Mouse (Mus musculus) retina, adult 2 months (tissue): ENCODE measurements around the gene Hecw1.

ENCODE experiments used
- DNase-seq: peaks from one replicate; pipeline ENCODE4 v3.0.0-alpha.2; 2012; ENCODE audit warnings: low read depth, low spot score

The Hecw1 gene

DNA sequence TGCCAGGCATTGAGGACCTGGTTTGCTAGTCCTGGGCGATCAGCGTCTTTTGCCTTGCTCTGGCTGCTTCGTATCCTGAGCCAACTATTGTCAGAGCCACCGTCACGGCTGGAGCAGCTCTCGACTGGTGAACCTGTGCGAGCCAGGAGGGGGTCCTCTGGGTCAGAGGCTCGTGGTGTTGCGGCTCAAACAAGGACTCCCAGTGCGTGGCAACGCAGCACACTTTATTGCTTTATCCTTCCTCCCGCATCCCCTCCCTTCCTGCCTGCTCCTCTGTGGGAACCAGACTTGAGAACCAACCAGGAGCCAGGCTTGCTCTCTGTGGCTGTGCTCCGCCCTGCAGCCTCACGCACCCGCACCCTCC lies at the start of gene Hecw1:
Gene Hecw1 (minus strand): TSS at position 323 of the 364 bp plus-strand sequence.
- DNase-seq, result no peak

- DNase-seq, result no peak
Measured at GRCm38 (mm10) chr13:14561336-14561735, 38.3 kb upstream of the Hecw1 start.

DNA sequence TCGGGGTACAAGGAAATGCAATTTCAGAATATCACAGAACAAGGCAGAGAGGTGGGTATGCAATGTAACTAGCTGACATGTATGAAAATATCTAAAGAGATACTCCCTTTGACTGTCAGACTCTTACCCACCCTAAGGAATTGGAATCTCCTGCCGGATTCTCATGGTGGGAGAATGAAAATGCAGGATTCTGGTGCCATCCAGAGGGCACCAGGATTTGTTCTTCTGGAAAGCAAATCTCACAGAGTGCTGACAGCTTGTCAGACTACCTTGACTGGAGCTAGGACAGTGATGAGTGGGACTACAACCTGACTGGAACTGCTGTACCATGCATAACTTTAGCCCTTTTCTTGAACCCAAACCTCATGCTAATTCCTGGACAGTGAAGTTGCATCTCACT lies 29.6 kb upstream of the Hecw1 start:
- DNase-seq, result no peak

DNA sequence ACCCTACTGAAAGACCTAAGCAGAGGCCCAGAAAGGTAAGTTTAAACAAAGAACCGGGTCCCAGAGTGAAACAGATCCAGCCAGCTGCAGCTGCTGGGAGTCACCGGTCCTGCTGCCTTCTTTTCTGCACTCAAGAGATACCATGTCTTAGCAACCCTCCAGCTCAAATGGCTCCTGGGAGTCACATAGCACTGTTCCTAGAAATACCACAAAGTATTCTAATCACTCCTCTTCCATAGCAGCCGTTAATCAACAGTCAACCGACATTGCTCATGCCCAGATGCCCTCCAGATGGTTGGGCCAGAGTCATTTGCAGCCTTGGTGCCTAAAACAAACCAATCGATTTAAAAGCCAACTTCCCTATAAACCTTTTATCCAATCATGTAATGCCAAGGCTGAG lies 19.8 kb upstream of the Hecw1 start:
- no peak for DNase-seq

DNA sequence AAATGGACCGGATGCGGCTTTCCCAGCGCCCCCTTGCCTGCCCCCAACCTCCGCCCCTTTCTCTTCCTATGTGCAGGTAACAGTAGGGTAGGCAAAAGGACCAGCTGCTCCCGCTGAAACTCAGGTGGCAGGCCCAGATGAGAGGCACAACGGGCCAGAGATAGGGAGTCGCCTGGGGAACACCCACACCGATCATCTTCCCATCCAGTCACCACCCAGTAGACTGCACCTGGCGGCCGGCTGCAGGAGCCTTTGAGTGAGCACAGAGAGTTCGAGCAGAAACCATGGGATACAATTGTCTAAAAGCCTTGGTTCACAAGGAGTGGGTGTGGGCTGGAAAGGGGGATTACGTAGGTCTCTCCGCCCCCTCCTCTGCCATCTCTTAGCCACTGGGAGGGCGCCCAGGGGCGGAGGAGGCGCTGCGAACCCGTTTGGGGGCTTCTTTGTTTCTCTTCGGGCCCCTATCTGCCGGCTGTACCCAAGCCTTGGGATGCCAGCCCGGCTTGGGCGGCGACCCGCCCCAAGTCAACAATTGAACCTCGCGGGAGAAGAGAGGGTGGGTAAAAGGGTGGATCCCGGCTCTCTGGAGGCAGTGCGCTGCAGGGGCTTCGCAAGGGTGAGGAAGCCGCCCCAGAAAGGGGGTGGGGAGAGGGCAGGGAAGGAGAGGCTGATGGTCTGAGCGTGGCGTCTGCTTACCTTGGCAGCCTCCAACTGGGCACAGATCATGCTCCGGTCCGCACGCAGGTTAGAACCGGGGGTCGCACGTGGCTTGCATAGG lies 711 bp downstream of the Hecw1 start:
- no peak for DNase-seq

GRCm38 (mm10) chr13:14521746-14522127 lies 1.3 kb downstream of the Hecw1 start:
- no peak for DNase-seq

DNA sequence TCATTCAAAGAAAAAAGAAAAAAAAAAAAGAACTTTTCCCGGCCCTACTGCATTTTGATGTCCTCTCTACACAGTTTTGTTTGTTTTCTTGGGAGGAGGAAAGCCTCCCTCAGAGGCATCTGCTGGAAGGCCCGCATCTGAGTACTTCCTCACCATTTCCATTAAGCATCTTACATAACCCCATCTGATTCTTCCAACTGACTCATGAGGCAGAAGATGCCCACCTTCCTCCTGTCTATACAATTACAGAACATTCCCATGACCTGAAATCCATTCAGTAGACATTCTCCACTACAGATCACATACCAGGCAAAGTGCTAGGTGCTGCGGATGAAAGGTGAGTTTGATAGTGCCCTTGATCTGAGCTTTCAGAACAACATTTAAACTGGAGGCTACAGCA lies 3.4 kb downstream of the Hecw1 start:
- no peak for DNase-seq

DNA sequence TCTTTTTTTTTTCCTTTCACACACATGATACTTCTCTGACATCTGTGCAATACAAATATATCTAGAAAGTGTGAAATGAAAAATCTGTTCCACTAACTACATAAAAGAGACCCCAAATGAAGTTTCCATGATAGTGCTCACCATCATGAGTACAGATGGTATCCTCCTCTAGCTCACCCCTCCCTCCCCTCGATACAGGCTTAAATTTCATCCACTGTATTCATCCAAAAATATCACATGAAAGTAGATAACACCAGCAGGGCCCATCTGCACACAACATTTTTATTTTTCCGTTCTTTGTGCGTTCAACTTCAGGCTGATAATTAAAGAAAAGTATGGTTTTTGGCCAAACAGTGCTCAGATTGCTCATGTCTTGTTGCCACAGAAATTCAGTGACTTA lies 5.5 kb downstream of the Hecw1 start:
- no peak for DNase-seq

- DNase-seq, result no peak
Measured at GRCm38 (mm10) chr13:14515106-14515505, 7.9 kb downstream of the Hecw1 start.

DNA sequence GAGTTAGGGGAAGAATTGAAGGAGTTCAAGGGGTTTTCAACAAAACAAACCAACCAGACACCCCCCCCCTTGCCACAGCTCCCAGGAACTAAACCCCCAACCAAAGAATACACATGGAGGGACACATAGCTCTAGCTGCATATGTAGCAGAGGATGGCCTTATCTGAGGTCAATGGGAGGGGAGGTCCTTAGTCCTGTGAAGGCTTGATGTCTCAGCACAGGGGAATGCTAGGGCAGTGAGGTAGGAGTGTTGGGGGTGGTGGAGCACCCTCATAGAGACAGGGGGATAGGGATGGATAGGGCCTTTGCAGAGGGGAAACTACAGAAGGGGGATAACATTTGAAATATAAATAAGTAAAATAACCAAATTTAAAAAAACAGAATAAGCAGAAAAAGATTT lies 9.1 kb downstream of the Hecw1 start:
- no peak for DNase-seq

GRCm38 (mm10) chr13:14506765-14507164 lies 16.3 kb downstream of the Hecw1 start:
- DNase-seq, result no peak

DNA sequence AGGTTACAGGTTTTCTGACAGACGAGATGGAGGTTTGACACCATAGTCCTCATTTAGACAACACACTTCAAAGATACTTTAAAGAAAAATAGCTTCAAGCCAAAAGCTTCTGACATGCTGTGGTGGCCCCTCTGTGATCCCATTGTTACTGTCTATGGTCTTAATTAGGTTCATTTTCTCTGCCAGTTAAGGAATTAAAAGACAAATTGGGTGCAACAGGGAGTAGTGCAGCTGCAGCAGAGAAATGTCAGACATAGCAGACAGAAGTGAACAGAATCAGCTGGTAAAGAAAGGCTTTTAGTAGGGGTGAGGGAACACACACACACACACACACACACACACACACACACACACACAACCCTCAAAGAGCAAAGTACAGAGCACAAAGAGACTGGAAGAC lies 22.8 kb downstream of the Hecw1 start:
- DNase-seq, result no peak

- no peak for DNase-seq
Measured at GRCm38 (mm10) chr13:14498780-14499179, 24.2 kb downstream of the Hecw1 start.

DNA sequence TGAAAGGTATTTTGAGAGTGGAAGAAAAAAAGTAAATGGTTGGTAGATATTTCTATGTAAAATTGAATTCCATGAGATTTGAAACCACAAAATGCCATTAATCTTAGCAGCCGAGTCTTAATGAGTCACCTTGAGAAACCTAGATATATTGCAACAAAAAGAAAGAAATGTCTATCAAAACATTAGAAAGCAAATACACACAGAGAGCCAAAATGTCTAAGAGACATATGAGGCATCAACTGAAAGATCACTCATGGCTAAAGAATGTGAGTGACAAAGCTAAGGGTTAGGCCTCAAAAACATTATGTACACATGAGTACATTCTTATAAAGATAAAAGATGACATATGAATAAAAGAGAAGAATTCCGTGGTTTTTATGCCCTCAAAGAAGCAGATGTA lies 26.1 kb downstream of the Hecw1 start:
- no peak for DNase-seq

DNA sequence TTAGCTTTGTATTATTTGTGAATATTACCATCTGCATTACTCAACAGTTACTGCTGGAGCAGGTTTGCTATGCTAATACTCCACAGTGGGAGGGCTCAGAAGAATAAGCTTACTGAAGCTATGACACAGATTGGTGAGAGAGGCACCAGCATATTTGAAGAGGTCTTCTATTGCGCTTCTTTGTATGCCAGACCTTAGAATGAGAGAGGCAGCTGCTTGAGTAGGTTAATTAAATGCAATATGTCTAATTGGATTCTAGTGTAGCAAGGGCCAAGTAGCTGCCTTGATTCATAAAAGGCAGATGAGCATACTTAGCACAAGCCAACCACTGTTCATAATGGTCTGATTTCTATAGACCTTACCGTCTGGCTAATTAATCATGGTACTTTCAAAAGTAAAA lies 35.2 kb downstream of the Hecw1 start:
- no peak for DNase-seq

DNA sequence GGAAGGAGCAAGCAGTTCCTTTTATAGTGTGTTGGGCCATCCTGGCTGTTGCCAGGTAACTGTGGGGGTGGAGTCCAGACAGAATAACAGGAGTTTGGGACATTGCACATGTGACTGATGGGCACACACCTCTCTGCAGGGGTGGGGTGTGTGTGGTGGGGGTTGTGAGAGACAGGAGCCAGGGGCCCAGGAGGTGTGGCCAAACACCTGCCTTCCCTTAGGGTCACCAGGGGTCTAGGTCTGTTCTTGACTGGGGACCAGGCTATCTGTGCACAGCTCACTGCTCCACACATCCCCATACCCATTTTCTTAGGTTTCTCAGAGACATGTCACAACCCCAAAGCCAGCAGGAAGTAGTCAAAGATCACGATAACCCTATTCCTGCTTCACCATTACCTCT lies 51.9 kb downstream of the Hecw1 start:
- DNase-seq, result no peak

GRCm38 (mm10) chr13:14467517-14467916 lies 55.5 kb downstream of the Hecw1 start:
- no peak for DNase-seq

- DNase-seq, result no peak
Measured at GRCm38 (mm10) chr13:14461036-14461435, 62.0 kb downstream of the Hecw1 start.

GRCm38 (mm10) chr13:14457043-14457442 lies 66.0 kb downstream of the Hecw1 start:
- DNase-seq, result no peak

DNA sequence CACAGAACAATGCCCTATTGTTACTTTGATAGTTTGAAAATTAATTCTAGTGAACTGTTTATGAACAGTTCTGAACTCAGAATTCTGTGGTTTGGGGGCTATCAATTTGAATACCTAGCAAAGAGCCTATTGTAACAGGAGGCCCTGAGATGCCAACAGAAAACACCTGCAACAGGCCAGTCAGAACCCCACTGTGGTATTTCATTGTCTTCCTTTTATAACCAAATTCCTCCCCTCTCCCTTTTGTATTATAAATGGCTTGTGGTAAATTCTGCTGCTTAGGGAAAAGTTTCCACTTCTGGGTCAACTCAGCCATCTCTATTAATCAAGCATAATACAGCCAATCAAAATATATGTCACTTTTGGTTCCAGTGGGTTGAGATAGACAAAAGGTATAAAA lies 83.5 kb downstream of the Hecw1 start:
- DNase-seq, result no peak

DNA sequence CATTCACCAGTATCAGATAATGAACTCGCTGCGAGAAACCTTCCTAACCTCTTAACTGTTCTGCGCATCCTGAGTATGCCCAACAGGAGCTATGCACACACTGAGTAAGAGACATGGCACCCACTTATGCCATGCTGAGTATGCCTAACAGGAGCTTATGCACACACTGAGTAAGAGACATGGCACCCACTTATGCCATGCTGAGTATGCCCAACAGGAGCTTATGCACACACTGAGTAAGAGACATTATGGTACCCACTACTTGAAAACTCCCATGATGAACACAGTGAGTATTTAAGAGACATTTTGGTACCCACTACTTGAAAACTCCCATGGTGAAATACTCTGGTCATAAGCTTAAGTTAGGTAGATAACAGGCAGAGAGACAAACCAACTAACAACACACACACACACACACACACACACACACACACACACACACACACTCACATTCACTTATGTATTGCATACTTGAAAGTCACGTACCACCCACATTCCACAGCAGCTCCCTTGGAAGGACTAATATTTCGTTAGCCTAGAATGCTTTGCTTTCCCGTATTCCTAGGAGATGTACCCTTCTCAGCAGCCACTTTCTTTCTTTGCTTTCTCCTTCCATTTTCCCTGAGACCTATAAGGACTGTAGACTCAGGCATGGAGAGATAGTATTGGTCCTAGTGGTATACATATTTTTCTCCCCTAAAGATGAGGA lies 94.0 kb downstream of the Hecw1 start:
- no peak for DNase-seq

DNA sequence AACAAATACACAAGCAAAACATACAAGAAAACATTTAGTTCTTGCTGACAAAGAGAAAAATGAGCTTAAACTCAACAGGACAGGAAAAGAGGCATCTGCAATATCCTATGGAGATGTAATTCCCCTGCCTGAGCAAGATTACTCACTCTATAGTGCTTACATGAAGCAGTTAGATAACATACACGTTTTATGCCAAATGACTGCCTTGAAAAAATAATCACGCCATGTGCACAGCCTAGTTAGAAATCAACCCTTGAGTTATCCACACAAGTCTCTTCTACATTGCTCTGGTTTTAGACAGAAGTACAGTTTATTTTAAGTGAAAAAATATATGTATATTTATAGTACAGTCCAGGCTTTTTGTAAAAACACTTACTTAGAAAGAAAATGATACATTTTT lies 98.2 kb downstream of the Hecw1 start:
- no peak for DNase-seq

DNA sequence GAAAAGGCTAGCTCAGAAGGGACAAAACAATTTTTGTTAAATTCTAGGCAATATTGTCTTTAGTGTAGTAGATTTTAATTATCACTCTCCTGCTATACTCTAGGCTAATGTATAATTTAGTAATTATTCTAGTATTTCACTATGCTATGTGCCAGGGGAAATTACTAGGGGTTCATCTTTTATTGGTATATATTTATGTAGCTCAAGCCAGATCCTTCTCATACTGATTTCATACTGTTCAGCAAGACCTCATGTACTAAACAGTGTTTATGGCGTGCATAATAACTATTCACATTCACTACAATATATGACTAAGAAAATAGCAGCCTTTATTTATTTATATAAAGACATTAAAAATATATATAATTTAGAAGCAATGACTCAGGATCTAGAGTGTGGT lies 109.6 kb downstream of the Hecw1 start:
- DNase-seq, result no peak
